Mouse (Mus musculus): ENCODE measurements at regions not wholly inside any gene's neighbourhood (a gene's known extent, or its start where the extent isn't known, plus 50 kb on each side); places are given as distances from the start of the nearest gene placed in this dataset.

DNA sequence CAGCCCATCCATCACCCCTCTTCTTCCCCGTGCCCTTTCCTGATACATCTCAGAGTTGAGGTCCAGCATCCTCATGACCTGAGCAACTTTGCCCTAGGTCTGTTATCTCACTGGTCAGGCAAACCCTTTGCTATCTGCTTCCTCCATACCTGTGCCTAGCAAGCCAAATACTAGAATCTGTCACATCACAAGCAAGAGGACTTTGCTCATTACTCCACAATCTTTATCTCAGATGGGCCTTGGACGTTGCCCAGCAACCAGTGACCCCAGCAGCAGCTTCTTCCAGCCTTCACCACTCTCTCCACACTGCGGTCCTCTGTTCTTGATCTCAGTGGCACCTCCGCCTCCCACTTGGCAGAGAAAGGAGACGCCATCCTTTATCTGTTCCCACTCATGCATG is 54.4 kb upstream of the Slc2a1 start:
- TF ChIP-seq CTCF (IDR thresholded peaks at IDR 0.05): no peak
- no peak for TF ChIP-seq EP300 (IDR thresholded peaks at IDR 0.05)
